Mouse (Mus musculus) embryonic stem cell, embryonic (primary cell): Measurements from ENCODE around the gene Bmpr2.

Experiments
- CTCF ChIA-PET, 4 experiments: fragments of 300-600 bp in 2 of 4; fragments of 350-600 bp in 2 of 4; sonication (Branson Sonifier 250); formaldehyde crosslinking; loops; one replicate each; lab custom pipeline; 2022; ENCODE audit warnings: inconsistent platforms in 2 of 4; lab: Charles Lee
- POLR2A ChIA-PET, 4 experiments: fragments of 300-600 bp in 2 of 4; fragments of 350-600 bp in 2 of 4; sonication (Branson Sonifier 250); formaldehyde crosslinking; loops; one replicate each; lab custom pipeline; 2022; ENCODE audit warnings: antibody characterized with exemption in 4 of 4, inconsistent platforms in 1 of 4; lab: Charles Lee

The Bmpr2 gene

GRCm38 (mm10) chr1:59763164-59763768, at the start of gene Bmpr2:
Gene Bmpr2, plus strand, starts transcription at chr1:59763400.
- ChIA-PET POLR2A (interaction anchor here in 3 of 4 experiments (0.6 to 2.2 kb wide), 19 partner anchors 9 to 417 kb away, joined by 3 to 10 read pairs (median 3); partner anchors contain the start of genes Nbeal1 (in 1 of the 3) and Nop58 (in 1 of the 3)), CTCF (interaction anchor here in 1 of 4 experiments (1.3 kb wide), 1 partner anchor 150 kb away, joined by 3 read pairs; no protein-coding TSS in a partner anchor)

DNA sequence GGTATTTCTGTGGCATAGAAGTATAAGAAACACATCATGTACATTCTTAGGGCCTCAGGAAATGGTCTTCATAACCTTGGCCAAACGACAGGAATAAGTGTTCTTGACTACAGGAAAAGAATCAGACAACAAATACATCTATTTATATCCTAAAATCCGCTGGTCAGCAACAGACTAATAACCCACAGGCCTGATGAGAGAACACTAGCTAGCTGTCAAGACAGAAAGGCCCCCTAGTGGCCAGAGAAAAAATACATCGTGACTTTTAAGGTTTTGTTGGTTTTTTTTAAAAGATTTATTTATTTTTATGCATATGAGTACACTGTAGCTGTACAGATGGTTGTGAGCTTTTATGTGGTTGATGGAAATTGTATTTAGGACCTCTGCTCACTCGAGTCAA, 43.3 kb upstream of the Bmpr2 start:
- ChIA-PET POLR2A (interaction anchor here (0.7 to 34.7 kb wide), 22 partner anchors 8 to 1270 kb away, joined by 3 to 1508 read pairs (median 4); partner anchors contain the start of gene Nop58 (in 3 of the 4)), CTCF (interaction anchor here in 3 of 4 experiments (0.5 to 1.9 kb wide), 13 partner anchors 8 to 106 kb away, joined by 3 to 8 read pairs (median 4); no protein-coding TSS in a partner anchor)

DNA sequence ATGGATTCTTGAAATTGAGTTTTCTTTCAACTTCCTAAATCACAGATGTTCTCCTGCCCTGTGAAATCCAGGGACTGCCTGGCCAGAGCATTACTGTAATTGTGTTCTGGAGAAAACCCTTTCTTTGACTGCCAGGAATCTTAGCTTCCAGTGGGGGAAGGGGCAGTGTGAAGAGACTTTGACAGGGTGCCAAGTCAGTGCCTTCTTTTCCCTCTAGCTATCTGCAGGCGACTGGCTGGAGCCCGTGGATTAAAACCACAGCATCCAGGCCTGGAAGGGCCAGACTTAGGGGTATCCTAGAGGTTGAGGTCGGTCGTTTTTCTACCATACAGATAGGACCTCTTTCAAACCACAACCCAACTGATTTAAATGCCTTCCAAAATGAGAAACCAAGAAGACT, 37.5 kb upstream of the Bmpr2 start:
- POLR2A ChIA-PET = interaction anchor here in 1 of 4 experiments (34.7 kb wide), 1 partner anchor 28 kb away, joined by 1508 read pairs; the partner anchor contains the start of gene Nop58
- CTCF ChIA-PET = no interaction called here

DNA sequence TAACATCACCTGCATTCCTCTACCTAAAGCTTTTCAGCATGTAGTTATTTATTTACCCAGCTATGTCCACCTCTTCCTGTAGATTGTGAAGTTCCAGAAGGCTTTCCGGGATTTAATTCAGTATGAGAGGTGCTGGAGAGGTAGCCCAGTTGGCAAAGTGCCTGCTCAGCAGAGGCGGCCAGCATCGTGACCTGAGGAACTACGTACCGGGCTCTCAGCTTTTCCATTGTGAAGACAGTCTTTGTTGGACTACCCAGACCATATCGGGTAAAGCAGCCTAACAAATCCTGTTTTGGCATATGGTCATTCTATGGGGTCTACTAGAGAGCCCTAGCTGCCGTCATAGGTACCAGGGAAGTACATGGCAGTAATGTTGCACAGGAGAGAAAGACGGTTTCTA, 33.1 kb upstream of the Bmpr2 start:
- ChIA-PET CTCF (interaction anchor here in 2 of 4 experiments (0.9 to 3.3 kb wide), 2 partner anchors 10 kb away, joined by 3 to 8 read pairs; no protein-coding TSS in a partner anchor), POLR2A (interaction anchor here in 3 of 4 experiments (0.6 to 2.9 kb wide), 16 partner anchors 8 to 1110 kb away, joined by 3 to 12 read pairs (median 4); no protein-coding TSS in a partner anchor)

GRCm38 (mm10) chr1:59730737-59731136, 32.5 kb upstream of the Bmpr2 start:
- ChIA-PET CTCF (interaction anchor here in 2 of 4 experiments (0.5 to 3.3 kb wide), 2 partner anchors 11 to 132 kb away, joined by 3 to 8 read pairs; no protein-coding TSS in a partner anchor), POLR2A (interaction anchor here in 3 of 4 experiments (0.6 to 2.9 kb wide), 14 partner anchors 9 to 1109 kb away, joined by 3 to 12 read pairs (median 4); no protein-coding TSS in a partner anchor)

GRCm38 (mm10) chr1:59734076-59734475, 29.1 kb upstream of the Bmpr2 start:
- ChIA-PET CTCF (interaction anchor here in 1 of 4 experiments (1.0 kb wide), 1 partner anchor 16 kb away, joined by 3 read pairs; no protein-coding TSS in a partner anchor), POLR2A (interaction anchor here in 1 of 4 experiments (1.0 to 1.4 kb wide), 2 partner anchors 14 to 15 kb away, joined by 4 to 7 read pairs; no protein-coding TSS in a partner anchor)

GRCm38 (mm10) chr1:59738768-59739414, 24.3 kb upstream of the Bmpr2 start:
- CTCF ChIA-PET = interaction anchor here in 2 of 4 experiments (0.6 to 1.7 kb wide), 4 partner anchors 10 to 58 kb away, joined by 3 to 4 read pairs (median 4); no protein-coding TSS in a partner anchor
- POLR2A ChIA-PET = interaction anchor here (0.9 to 3.5 kb wide), 15 partner anchors 9 to 251 kb away, joined by 3 to 13 read pairs (median 5); no protein-coding TSS in a partner anchor

GRCm38 (mm10) chr1:59739577-59740354, 23.4 kb upstream of the Bmpr2 start:
- ChIA-PET POLR2A (interaction anchor here (0.8 to 3.5 kb wide), 17 partner anchors 10 to 251 kb away, joined by 3 to 13 read pairs (median 5); no protein-coding TSS in a partner anchor), CTCF (interaction anchor here in 2 of 4 experiments (0.6 to 1.7 kb wide), 4 partner anchors 10 to 57 kb away, joined by 3 to 4 read pairs (median 4); no protein-coding TSS in a partner anchor)

GRCm38 (mm10) chr1:59749047-59749446, 14.2 kb upstream of the Bmpr2 start:
- POLR2A ChIA-PET = interaction anchor here in 3 of 4 experiments (0.5 to 1.9 kb wide), 15 partner anchors 13 to 327 kb away, joined by 3 to 10 read pairs (median 4); partner anchors contain the start of genes Bmpr2 (in 1 of the 3) and Nop58 (in 1 of the 3)

DNA sequence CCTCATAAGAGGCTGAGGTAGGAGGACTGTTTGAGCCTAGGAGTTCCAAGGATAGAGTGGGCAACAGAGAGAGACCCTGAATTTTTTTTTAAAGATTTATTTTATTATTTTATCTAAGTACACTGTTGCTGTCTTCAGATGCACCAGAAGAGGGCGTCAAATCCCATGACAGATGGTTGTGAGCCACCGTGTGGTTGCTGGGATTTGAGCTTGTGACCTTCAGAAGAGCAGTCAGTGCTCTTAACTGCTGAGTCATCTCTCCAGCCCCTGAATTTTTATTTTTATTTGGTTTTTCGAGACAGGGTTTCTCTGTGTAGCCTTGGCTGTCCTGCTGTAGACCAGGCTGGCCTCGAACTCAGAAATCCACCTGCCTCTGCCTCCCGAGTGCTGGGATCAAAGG, 13.5 kb upstream of the Bmpr2 start:
- CTCF ChIA-PET = interaction anchor here (0.5 to 1.4 kb wide), 13 partner anchors 8 to 1299 kb away, joined by 3 to 7 read pairs (median 3); no protein-coding TSS in a partner anchor
- POLR2A ChIA-PET = interaction anchor here (0.5 to 2.0 kb wide), 24 partner anchors 11 to 397 kb away, joined by 3 to 10 read pairs (median 4); partner anchors contain the start of genes Bmpr2 (in 1 of the 4) and Nop58 (in 1 of the 4)

More at GRCm38 (mm10) chr1:59749047-59749446, 14.2 kb upstream of the Bmpr2 start:
- CTCF ChIA-PET = interaction anchor here in 3 of 4 experiments (0.8 to 1.4 kb wide), 6 partner anchors 9 to 1021 kb away, joined by 3 to 4 read pairs (median 3); no protein-coding TSS in a partner anchor

DNA sequence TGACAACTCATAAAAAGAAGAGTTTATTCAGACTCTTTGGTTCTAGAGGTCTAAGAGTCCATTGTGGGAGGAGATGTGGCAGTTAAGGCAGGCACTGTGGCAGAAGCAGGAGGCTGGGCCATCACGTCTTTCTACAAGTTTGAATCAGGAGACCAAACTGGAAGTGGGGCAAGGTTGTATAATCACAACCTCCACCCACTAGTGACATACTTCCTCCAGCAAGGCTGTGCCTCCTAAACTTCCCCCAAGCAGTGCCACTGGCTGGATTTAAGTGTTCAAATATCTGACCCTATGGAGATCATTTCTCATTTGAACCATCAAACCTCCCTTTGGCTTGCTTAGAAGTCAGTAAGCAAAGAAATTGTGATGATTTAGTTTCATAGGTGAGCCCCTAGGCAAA, 7.9 kb upstream of the Bmpr2 start:
- ChIA-PET CTCF (no interaction called here), POLR2A (no interaction called here)

GRCm38 (mm10) chr1:59758325-59758724, 4.9 kb upstream of the Bmpr2 start:
- POLR2A ChIA-PET = interaction anchor here (0.6 to 1.2 kb wide), 5 partner anchors 12 to 185 kb away, joined by 3 to 6 read pairs (median 6); no protein-coding TSS in a partner anchor
- CTCF ChIA-PET = interaction anchor here in 2 of 4 experiments (0.7 to 0.9 kb wide), 3 partner anchors 9 to 235 kb away, joined by 3 to 11 read pairs (median 3); no protein-coding TSS in a partner anchor

GRCm38 (mm10) chr1:59762208-59762607, 992 bp upstream of the Bmpr2 start:
- ChIA-PET CTCF (interaction anchor here in 1 of 4 experiments (1.3 kb wide), 1 partner anchor 149 kb away, joined by 3 read pairs; no protein-coding TSS in a partner anchor), POLR2A (interaction anchor here in 3 of 4 experiments (0.5 to 2.2 kb wide), 11 partner anchors 8 to 412 kb away, joined by 3 to 9 read pairs (median 3); partner anchors contain the start of gene Nop58 (in 1 of the 3))

- CTCF ChIA-PET = interaction anchor here in 1 of 4 experiments (1.3 kb wide), 1 partner anchor 149 kb away, joined by 3 read pairs; no protein-coding TSS in a partner anchor
Measured at GRCm38 (mm10) chr1:59762651-59763163, 493 bp upstream of the Bmpr2 start.

DNA sequence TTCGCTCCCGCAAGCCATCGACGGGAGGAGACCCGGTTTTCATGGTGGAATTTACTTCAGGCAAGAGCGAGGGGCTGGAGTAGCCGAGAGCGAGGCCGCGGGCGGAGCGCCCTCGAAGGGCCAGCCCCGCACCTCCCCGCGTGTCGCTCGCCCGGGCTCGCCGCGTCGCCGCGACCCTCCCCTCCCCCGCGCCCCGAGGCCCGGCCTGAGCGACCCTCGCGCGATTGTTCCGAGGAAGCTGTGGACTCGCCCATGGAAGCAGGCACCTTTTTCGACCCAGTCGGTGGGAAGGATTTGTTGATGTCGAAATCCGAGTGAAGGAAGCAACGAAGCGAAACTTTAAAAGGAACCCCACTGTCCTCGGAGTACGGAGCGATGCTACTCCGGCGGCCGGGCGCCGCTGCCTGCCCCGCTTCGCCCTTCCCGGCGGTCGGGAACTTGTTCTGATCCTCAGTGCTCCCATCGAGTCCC, 616 bp downstream of the Bmpr2 start:
- ChIA-PET CTCF (interaction anchor here in 1 of 4 experiments (1.3 kb wide), 1 partner anchor 150 kb away, joined by 3 read pairs; no protein-coding TSS in a partner anchor), POLR2A (interaction anchor here in 3 of 4 experiments (0.6 to 1.9 kb wide), 16 partner anchors 10 to 1776 kb away, joined by 3 to 10 read pairs (median 3); partner anchors contain the start of genes Nbeal1 (in 1 of the 3) and Nop58 (in 1 of the 3))

More at GRCm38 (mm10) chr1:59762651-59763163, 493 bp upstream of the Bmpr2 start:
- POLR2A ChIA-PET = interaction anchor here in 3 of 4 experiments (0.5 to 2.2 kb wide), 13 partner anchors 8 to 417 kb away, joined by 3 to 9 read pairs (median 4); partner anchors contain the start of genes Nbeal1 (in 1 of the 3) and Nop58 (in 1 of the 3)

GRCm38 (mm10) chr1:59764407-59764971, 1.3 kb downstream of the Bmpr2 start:
- ChIA-PET CTCF (no interaction called here), POLR2A (interaction anchor here in 3 of 4 experiments (0.7 to 1.9 kb wide), 13 partner anchors 9 to 1775 kb away, joined by 3 to 10 read pairs (median 3); partner anchors contain the start of gene Nop58 (in 1 of the 3))
